Mouse (Mus musculus) liver, embryonic 16.5 days (tissue): ENCODE measurements around the gene Myh7. TPM values are rescaled to one million over a fixed set of nuclear protein-coding genes. Genes with fewer than 3 reads are reported as not detected.

Experiments used
- ATAC-seq: fragments of 200-750 bp; cut with Nextera tagmentation; 2 replicates; pipeline ENCODE4 v1.8.0; 2017; ENCODE audit warnings: low read depth, mild to moderate bottlenecking, moderate number of reproducible peaks, moderate library complexity
- H3K27ac ChIP-seq: fragments of 300-500 bp; sonication (generic); 2 replicates; pipeline ENCODE4 v1.5.1; 2014; ENCODE audit warnings: mild to moderate bottlenecking, low read length
- H3K27me3 ChIP-seq: fragments of 300-500 bp; sonication (generic); 2 replicates; pipeline ENCODE4 v1.6.1; 2014; ENCODE audit warnings: low read depth, low read length, mixed read lengths; ENCODE audit not compliant: control insufficient read depth, insufficient read depth
- H3K36me3 ChIP-seq: fragments of 300-500 bp; sonication (generic); 2 replicates; pipeline ENCODE4 v1.6.1; 2014; ENCODE audit warnings: mild to moderate bottlenecking; ENCODE audit not compliant: control insufficient read depth, insufficient read depth
- H3K4me1 ChIP-seq: fragments of 300-500 bp; sonication (generic); 2 replicates; pipeline ENCODE4 v1.6.1; 2014; ENCODE audit warnings: low read depth, low read length, mixed read lengths; ENCODE audit not compliant: control insufficient read depth
- H3K4me2 ChIP-seq: fragments of 300-500 bp; sonication (generic); 2 replicates; pipeline ENCODE4 v1.6.1; 2014; ENCODE audit warnings: low read depth, low read length, mixed read lengths
- H3K4me3 ChIP-seq: fragments of 300-500 bp; sonication (generic); 2 replicates; pipeline ENCODE4 v1.5.1; 2014; ENCODE audit warnings: low read depth, mild to moderate bottlenecking, low read length
- H3K9ac ChIP-seq: fragments of 300-500 bp; sonication (generic); 2 replicates; pipeline ENCODE4 v1.6.1; 2014; ENCODE audit warnings: low read depth, low read length
- H3K9me3 ChIP-seq: fragments of 300-500 bp; sonication (generic); replicated peaks from 2 replicates; pipeline ENCODE4 v1.6.1; 2016; ENCODE audit warnings: low read length; ENCODE audit not compliant: control insufficient read depth
- WGBS: fragments of 180-500 bp; shearing (Covaris S2); extraction: QIAGEN DNeasy Blood & Tissue Kit; methylation state at CpG from one replicate; pipeline ENCODE4 v1.1.7; 2014; ENCODE audit not compliant: insufficient replicate concordance; 5-methylcytosine and 5-hydroxymethylcytosine counted together
- polyA plus RNA-seq: library from polyadenylated mRNA; unstranded; fragments of >200 nt; fragmentation: Nextera tagmentation; extraction: Ambion mirVana; gene quantifications from 2 replicates; pipeline ENCODE4 v1.2.1, GENCODE M21; 2015

The Myh7 gene
- polyA plus RNA-seq, 1 experiment from 2014 or later: 3.1 TPM

DNA sequence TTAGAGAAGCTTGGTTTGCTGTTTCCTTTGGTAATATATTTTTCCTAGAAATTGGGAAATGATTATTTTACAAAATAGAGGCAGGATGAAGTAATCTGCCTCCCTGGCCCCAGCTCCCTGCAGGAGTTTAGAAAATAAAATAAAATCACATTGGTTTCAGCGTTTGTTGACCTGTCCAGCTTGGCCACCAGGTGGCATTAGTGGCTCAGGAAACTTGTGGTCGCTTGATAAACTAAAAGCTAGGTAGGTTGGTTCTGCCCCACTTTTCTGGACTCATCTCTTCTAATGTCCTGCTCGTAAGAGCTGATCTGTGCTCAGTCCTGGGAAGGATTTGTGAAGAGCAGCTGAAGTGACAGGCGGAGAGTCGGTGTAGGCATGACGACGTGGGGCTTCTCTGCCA is 29.8 kb upstream of the Myh7 start:
- no peak for ATAC-seq
- peaks cover 19% of the 10 kb centered on the region for H3K36me3 ChIP-seq
- H3K4me1 ChIP-seq: peaks cover 4% of the 10 kb centered on the region; the same call in 1 of the 2 replicates
- H3K9ac ChIP-seq: no peak overlapping the region
- H3K27ac ChIP-seq: no peak overlapping the region
- no peaks in the 10 kb centered on the region for H3K27me3 ChIP-seq
- no peak overlapping the region for H3K4me2 ChIP-seq
- no peak overlapping the region for H3K4me3 ChIP-seq
- 64% methylated on average over 7 of the region's 7 CpGs for WGBS
- no peaks in the 10 kb centered on the region for H3K9me3 ChIP-seq

- Histone ChIP-seq H3K27me3 (no peaks in the 10 kb centered on the region), H3K36me3 (peaks cover 21% of the 10 kb centered on the region), H3K4me1 (no peaks in the 10 kb centered on the region), H3K4me3 (no peak overlapping the region), H3K4me2 (no peak overlapping the region), H3K9me3 (no peaks in the 10 kb centered on the region), H3K9ac (no peak overlapping the region), H3K27ac (no peak overlapping the region)
- 86% methylated on average over 15 of the region's 15 CpGs for WGBS
- no peak for ATAC-seq
Measured at GRCm38 (mm10) chr14:55023011-55023410, 28.6 kb upstream of the Myh7 start.

DNA sequence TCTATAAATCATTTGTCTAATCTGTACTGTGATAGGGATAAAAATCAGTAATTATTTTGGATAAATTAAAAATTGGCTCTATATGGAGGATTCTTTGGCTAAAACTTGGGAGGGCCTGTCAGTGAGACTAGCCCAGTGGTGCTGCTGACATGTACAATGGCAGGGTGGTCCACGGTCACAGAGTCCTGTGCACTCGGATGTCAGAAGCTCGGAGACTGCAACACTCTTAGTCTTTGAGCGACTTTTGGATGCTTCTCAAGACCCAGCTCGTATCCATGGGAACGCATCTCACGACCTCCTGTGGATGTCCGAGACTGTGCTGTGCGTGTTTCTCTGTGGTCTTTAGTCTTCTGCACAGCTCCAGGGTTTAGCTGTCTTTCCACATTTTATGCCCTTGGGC is 26.0 kb upstream of the Myh7 start:
- H3K4me2 ChIP-seq: no peak overlapping the region
- H3K9ac ChIP-seq: no peak overlapping the region
- no peaks in the 10 kb centered on the region for H3K27me3 ChIP-seq
- no peaks in the 10 kb centered on the region for H3K9me3 ChIP-seq
- 80% methylated on average over 9 of the region's 9 CpGs for WGBS
- ATAC-seq: no peak
- peaks cover 25% of the 10 kb centered on the region for H3K36me3 ChIP-seq
- no peak overlapping the region for H3K27ac ChIP-seq
- no peak overlapping the region for H3K4me3 ChIP-seq
- peaks cover 4% of the 10 kb centered on the region; the same call in 1 of the 2 replicates for H3K4me1 ChIP-seq

- no peak overlapping the region for H3K4me3 ChIP-seq
- no peaks in the 10 kb centered on the region for H3K9me3 ChIP-seq
- H3K9ac ChIP-seq: no peak overlapping the region
- no peak overlapping the region for H3K4me2 ChIP-seq
- H3K27ac ChIP-seq: no peak overlapping the region
- WGBS: 80% methylated on average over 16 of the region's 16 CpGs
- H3K27me3 ChIP-seq: no peaks in the 10 kb centered on the region
- ATAC-seq: no peak
- peaks cover 16% of the 10 kb centered on the region for H3K36me3 ChIP-seq
- H3K4me1 ChIP-seq: peaks cover 9% of the 10 kb centered on the region
Measured at GRCm38 (mm10) chr14:55016876-55017275, 22.4 kb upstream of the Myh7 start.

- H3K9me3 ChIP-seq: no peaks in the 10 kb centered on the region
- ATAC-seq: no peak; the same call in 1 of the 2 replicates
- H3K4me1 ChIP-seq: peaks cover 9% of the 10 kb centered on the region
- under 1% methylated on average over 17 of the region's 17 CpGs for WGBS
- peak overlapping the region; percentile 97 for H3K4me2 ChIP-seq
- peak overlapping the region; percentile 95 for H3K4me3 ChIP-seq
- peak overlapping the region; percentile 86 for H3K27ac ChIP-seq
- H3K36me3 ChIP-seq: peaks cover 7% of the 10 kb centered on the region
- H3K27me3 ChIP-seq: no peaks in the 10 kb centered on the region
- H3K9ac ChIP-seq: peak overlapping the region; percentile 84
Measured at GRCm38 (mm10) chr14:55015767-55016111, 21.3 kb upstream of the Myh7 start.

DNA sequence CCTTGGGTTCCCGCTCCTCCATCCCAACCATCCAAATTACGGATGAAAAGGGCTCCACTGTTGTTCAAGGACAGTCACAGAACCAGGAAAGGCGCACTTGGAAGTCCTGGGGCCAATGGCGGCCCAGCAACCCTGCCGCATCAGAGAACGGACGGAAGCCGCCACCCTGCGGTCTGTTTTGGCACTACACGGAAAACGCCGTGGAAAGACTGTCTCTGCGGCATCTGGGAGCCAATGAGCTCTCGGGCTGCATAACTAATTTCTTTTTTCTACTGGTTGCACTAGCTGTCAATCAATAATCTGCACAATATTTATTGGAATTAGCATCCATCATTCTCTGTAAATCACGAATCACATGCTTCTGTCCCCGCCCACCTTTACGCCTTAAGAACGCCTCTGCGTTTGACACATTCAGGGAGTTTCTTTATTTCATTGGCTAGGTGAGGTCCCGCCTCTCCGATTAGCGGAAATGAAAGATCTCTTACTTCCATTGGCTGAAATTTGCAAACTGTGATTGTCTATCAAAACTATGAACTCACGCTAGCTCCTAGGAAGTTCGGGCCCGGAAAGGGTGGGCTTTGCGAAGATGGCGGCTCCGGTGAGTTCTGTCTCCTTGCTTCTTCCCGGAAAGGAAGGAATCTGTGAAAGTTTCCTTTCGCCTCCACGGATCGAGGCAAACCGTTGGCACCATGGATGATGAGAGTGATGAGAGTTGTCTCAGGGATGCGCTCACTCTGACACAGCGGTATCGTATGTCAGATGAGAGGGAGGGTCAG is 20.8 kb upstream of the Myh7 start, which contains the start of gene Ngdn:
Gene Ngdn (plus strand): TSS at position 464 of the 776 bp plus-strand sequence.
- Histone ChIP-seq H3K4me1 (peaks cover 9% of the 10 kb centered on the region), H3K27me3 (no peaks in the 10 kb centered on the region), H3K9me3 (no peaks in the 10 kb centered on the region), H3K36me3 (peaks cover 7% of the 10 kb centered on the region; the same call in 1 of the 2 replicates), H3K27ac (peak within 1 kb of the TSS; percentile 86), H3K4me2 (peak within 1 kb of the TSS; percentile 97), H3K9ac (peak within 1 kb of the TSS; percentile 84), H3K4me3 (peak within 1 kb of the TSS; percentile 95)
- WGBS: under 1% methylated on average over 36 of the region's 36 CpGs
- ATAC-seq: peak; percentile 94

- WGBS: under 1% methylated on average over 27 of the region's 27 CpGs
- Histone ChIP-seq H3K36me3 (peaks cover 7% of the 10 kb centered on the region; the same call in 1 of the 2 replicates), H3K9me3 (no peaks in the 10 kb centered on the region), H3K27me3 (no peaks in the 10 kb centered on the region), H3K4me3 (peak overlapping the region; percentile 95), H3K9ac (peak overlapping the region; percentile 82), H3K27ac (peak overlapping the region; percentile 85), H3K4me1 (peaks cover 9% of the 10 kb centered on the region), H3K4me2 (peak overlapping the region; percentile 97)
- ATAC-seq: peak; percentile 33
Measured at GRCm38 (mm10) chr14:55014591-55014990, 20.2 kb upstream of the Myh7 start.

- H3K27me3 ChIP-seq: no peaks in the 10 kb centered on the region
- H3K4me2 ChIP-seq: no peak overlapping the region
- no peak overlapping the region for H3K27ac ChIP-seq
- 59% methylated on average over 4 of the region's 4 CpGs for WGBS
- no peaks in the 10 kb centered on the region for H3K36me3 ChIP-seq
- H3K9me3 ChIP-seq: no peaks in the 10 kb centered on the region
- H3K4me3 ChIP-seq: no peak overlapping the region
- H3K4me1 ChIP-seq: peaks cover 5% of the 10 kb centered on the region
- no peak for ATAC-seq
- H3K9ac ChIP-seq: no peak overlapping the region
Measured at GRCm38 (mm10) chr14:55011116-55011515, 16.7 kb upstream of the Myh7 start.

GRCm38 (mm10) chr14:55008417-55008816 is 14.0 kb upstream of the Myh7 start:
- Histone ChIP-seq H3K36me3 (no peaks in the 10 kb centered on the region), H3K9me3 (no peaks in the 10 kb centered on the region), H3K27ac (no peak overlapping the region), H3K4me2 (no peak overlapping the region), H3K27me3 (no peaks in the 10 kb centered on the region), H3K4me1 (peaks cover 4% of the 10 kb centered on the region), H3K4me3 (no peak overlapping the region), H3K9ac (no peak overlapping the region)
- WGBS: 61% methylated on average over 8 of the region's 8 CpGs
- no peak for ATAC-seq
